Mouse (Mus musculus): Measurements from ENCODE around the gene Ppil6.
"Not testable (repeated sequence)": the region's sequence is repeated elsewhere in the genome, so short reads cannot be mapped to it uniquely, and the experiment has no call there.

DNA sequence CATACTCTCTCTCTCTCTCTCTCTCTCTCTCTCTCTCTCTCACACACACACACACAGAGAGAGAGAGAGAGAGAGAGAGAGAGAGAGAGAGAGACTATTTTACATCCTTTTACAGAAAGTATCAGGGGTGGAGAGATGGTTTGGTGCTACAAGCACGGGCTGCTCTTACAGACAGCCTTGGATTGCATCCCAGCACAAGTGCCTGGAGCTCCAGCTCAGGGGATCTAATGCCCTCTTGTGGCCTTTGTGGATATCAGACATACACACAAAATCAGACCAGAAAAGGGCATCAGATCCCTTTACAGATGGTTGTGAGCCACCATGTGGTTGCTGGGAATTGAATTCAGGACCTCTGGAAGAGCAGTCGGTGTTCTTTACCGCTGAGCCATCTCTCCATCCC lies 15.2 kb downstream of the Ppil6 start:
- TF ChIP-seq POLR2A (IDR thresholded peaks at IDR 0.05; ENCODE audit: low read depth, low read length) = not testable (repeated sequence)
- TF ChIP-seq CTCF (IDR thresholded peaks at IDR 0.05; ENCODE audit: borderline replicate concordance, insufficient read depth, low read length) = peak; percentile 66
